Mouse (Mus musculus) midbrain, embryonic 13.5 days (tissue): Measurements from ENCODE around the gene Tuba1a. TPM values are rescaled to one million over a fixed set of nuclear protein-coding genes. Genes with fewer than 3 reads are reported as not detected.

ENCODE experiments used
- ATAC-seq: fragments of 200-750 bp; cut with Nextera tagmentation; 2 replicates; pipeline ENCODE4 v1.8.0; 2017; ENCODE audit warnings: mild to moderate bottlenecking, moderate TSS enrichment, moderate library complexity
- H3K27ac ChIP-seq: fragments of 300-500 bp; sonication (generic); 2 replicates; pipeline ENCODE4 v1.5.1; 2015; ENCODE audit warnings: inconsistent platforms, mild to moderate bottlenecking, moderate library complexity
- H3K27me3 ChIP-seq: fragments of 300-500 bp; sonication (generic); 2 replicates; pipeline ENCODE4 v1.6.1; 2015; ENCODE audit warnings: mild to moderate bottlenecking, inconsistent platforms
- H3K36me3 ChIP-seq: fragments of 300-500 bp; sonication (generic); 2 replicates; pipeline ENCODE4 v1.6.1; 2015; ENCODE audit warnings: mild to moderate bottlenecking, inconsistent platforms
- H3K4me1 ChIP-seq: fragments of 300-500 bp; sonication (generic); replicated peaks from 2 replicates; pipeline ENCODE4 v1.6.1; 2015; ENCODE audit warnings: inconsistent platforms
- H3K4me2 ChIP-seq: fragments of 300-500 bp; sonication (generic); replicated peaks from 2 replicates; pipeline ENCODE4 v1.6.1; 2015; ENCODE audit warnings: moderate library complexity, mild to moderate bottlenecking, inconsistent platforms
- H3K4me3 ChIP-seq: fragments of 300-500 bp; sonication (generic); replicated peaks from 2 replicates; pipeline ENCODE4 v1.5.1; 2015; ENCODE audit warnings: mild to moderate bottlenecking, inconsistent platforms
- H3K9ac ChIP-seq: fragments of 300-500 bp; sonication (generic); replicated peaks from 2 replicates; pipeline ENCODE4 v1.6.1; 2015; ENCODE audit warnings: mild to moderate bottlenecking, inconsistent platforms
- H3K9me3 ChIP-seq: fragments of 300-500 bp; sonication (generic); 2 replicates; pipeline ENCODE4 v1.6.1; 2016; ENCODE audit warnings: mild to moderate bottlenecking, inconsistent platforms
- WGBS: fragments of 180-500 bp; shearing (Covaris S2); methylation state at CpG from one replicate; pipeline ENCODE4 v1.1.7; 2015; 5-methylcytosine and 5-hydroxymethylcytosine counted together
- polyA plus RNA-seq: library from polyadenylated mRNA; unstranded; fragments of >200 nt; fragmentation: Nextera tagmentation; extraction: Ambion mirVana; gene quantifications from 2 replicates; pipeline ENCODE4 v1.2.1, GENCODE M21; 2015

The Tuba1a gene
- polyA plus RNA-seq, 1 experiment from 2014 or later, result 15,999 TPM

DNA sequence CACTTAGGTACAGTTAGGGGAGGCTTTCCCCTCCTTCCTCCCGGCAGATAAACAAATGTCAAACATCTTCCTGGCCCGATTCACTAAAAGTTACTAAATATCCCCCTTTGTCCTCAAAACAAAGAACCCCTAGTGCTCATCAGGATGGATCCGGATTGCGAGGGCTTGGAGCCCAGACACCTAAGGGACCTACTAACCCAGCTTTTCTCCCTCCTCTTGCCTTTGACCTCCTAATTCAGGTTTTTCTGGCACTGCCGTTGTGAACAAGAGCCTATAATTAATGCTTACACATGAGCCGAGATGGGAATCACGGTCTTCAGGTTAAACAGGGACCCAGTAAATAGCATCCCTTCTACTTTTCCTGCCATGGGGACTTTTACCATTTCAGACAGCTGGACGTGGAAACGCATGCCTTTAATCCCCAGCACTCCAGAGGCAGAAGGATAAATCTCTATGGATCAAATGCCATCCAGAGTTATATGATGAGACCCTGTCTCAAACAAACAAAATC is 38.1 kb upstream of the Tuba1a start:
- Histone ChIP-seq H3K9me3 (no peaks in the 10 kb centered on the region), H3K9ac (peak overlapping the region; percentile 71), H3K27me3 (no peaks in the 10 kb centered on the region), H3K4me1 (peaks cover 73% of the 10 kb centered on the region), H3K36me3 (0 out of 2 replicates have a peak, but pooled peaks cover 4% of the 10 kb centered on the region), H3K27ac (peak overlapping the region; percentile 99), H3K4me3 (peak overlapping the region; percentile 41), H3K4me2 (peak overlapping the region; percentile 70)
- whole genome bisulfite sequencing, result 1% methylated on average over 9 of the region's 9 CpGs
- no peak for ATAC-seq

GRCm38 (mm10) chr15:98990669-98991539 is 37.4 kb upstream of the Tuba1a start:
- ATAC-seq, result no peak
- 0 out of 2 replicates have a peak, but pooled peaks cover 4% of the 10 kb centered on the region for H3K36me3 ChIP-seq
- H3K4me2 ChIP-seq, result peak overlapping the region; percentile 70
- H3K4me3 ChIP-seq, result peak overlapping the region; percentile 41
- H3K27ac ChIP-seq, result peak overlapping the region; percentile 99
- H3K27me3 ChIP-seq, result no peaks in the 10 kb centered on the region
- H3K9me3 ChIP-seq, result no peaks in the 10 kb centered on the region
- H3K9ac ChIP-seq, result peak overlapping the region; percentile 71
- 6% methylated on average over 15 of the region's 15 CpGs for WGBS
- peaks cover 77% of the 10 kb centered on the region for H3K4me1 ChIP-seq

GRCm38 (mm10) chr15:98989701-98990430 is 36.4 kb upstream of the Tuba1a start:
- H3K27ac ChIP-seq, result peak overlapping the region; percentile 99
- ATAC-seq, result no peak
- H3K27me3 ChIP-seq, result no peaks in the 10 kb centered on the region
- peak overlapping the region; percentile 41 for H3K4me3 ChIP-seq
- H3K4me2 ChIP-seq, result peak overlapping the region; percentile 70
- peak overlapping the region; percentile 71 for H3K9ac ChIP-seq
- WGBS, result 21% methylated on average over 11 of the region's 12 CpGs
- 0 out of 2 replicates have a peak, but pooled peaks cover 4% of the 10 kb centered on the region for H3K36me3 ChIP-seq
- H3K9me3 ChIP-seq, result no peaks in the 10 kb centered on the region
- H3K4me1 ChIP-seq, result peaks cover 84% of the 10 kb centered on the region

- no peak for ATAC-seq
- Histone ChIP-seq H3K4me3 (peak overlapping the region; percentile 49), H3K9ac (peak overlapping the region; percentile 94), H3K4me2 (peak overlapping the region; percentile 70), H3K27ac (peak overlapping the region; percentile 99), H3K36me3 (0 out of 2 replicates have a peak, but pooled peaks cover 4% of the 10 kb centered on the region), H3K4me1 (peaks cover 82% of the 10 kb centered on the region), H3K9me3 (no peaks in the 10 kb centered on the region), H3K27me3 (no peaks in the 10 kb centered on the region)
- 36% methylated on average over 3 of the region's 3 CpGs for WGBS
Measured at GRCm38 (mm10) chr15:98988787-98989186, 35.3 kb upstream of the Tuba1a start.

DNA sequence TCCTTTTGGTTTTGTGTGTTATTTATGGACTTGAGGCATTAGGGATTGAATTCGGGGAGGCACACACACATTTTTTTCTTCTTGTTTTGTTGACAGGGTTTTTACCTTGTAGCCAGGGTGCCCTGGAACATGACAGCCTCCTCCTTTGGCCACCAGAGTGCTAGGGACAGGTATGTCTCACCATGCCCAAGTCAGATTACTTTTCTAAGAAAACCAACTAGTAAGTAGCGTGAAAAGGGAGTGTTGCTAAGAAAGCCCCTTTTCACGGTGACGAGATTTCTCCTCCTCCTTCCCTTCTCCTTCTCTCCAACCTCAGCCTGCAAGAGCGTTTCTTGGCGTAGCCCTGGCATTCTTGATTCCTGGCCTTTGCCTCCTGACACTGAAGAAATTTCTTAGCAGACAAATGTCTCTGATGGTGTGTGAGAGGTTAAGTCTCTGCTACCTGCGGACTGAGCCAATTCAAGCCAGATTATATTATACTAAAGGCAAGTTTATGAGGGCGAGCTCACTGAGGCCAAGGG is 34.2 kb upstream of the Tuba1a start:
- Histone ChIP-seq H3K27me3 (no peaks in the 10 kb centered on the region), H3K4me1 (peaks cover 86% of the 10 kb centered on the region), H3K9ac (peak overlapping the region; percentile 94), H3K36me3 (0 out of 2 replicates have a peak, but pooled peaks cover 4% of the 10 kb centered on the region), H3K9me3 (no peaks in the 10 kb centered on the region), H3K27ac (peak overlapping the region; percentile 99), H3K4me2 (peak overlapping the region; percentile 70), H3K4me3 (peak overlapping the region; percentile 49)
- ATAC-seq, result no peak
- 18% methylated on average over 8 of the region's 8 CpGs for WGBS

GRCm38 (mm10) chr15:98987077-98987630 is 33.7 kb upstream of the Tuba1a start:
- peak overlapping the region; percentile 70 for H3K4me2 ChIP-seq
- no peaks in the 10 kb centered on the region for H3K27me3 ChIP-seq
- H3K9me3 ChIP-seq, result no peaks in the 10 kb centered on the region
- peaks cover 86% of the 10 kb centered on the region for H3K4me1 ChIP-seq
- peak overlapping the region; percentile 49 for H3K4me3 ChIP-seq
- peak; percentile 25; the same call in 1 of the 2 replicates for ATAC-seq
- peak overlapping the region; percentile 94 for H3K9ac ChIP-seq
- H3K36me3 ChIP-seq, result 0 out of 2 replicates have a peak, but pooled peaks cover 4% of the 10 kb centered on the region
- peak overlapping the region; percentile 99 for H3K27ac ChIP-seq
- WGBS, result 0% methylated on average over 7 of the region's 7 CpGs

- ATAC-seq, result no peak
- peak overlapping the region; percentile 49 for H3K4me3 ChIP-seq
Measured at GRCm38 (mm10) chr15:98985982-98986715, 32.6 kb upstream of the Tuba1a start.

GRCm38 (mm10) chr15:98985240-98985981 is 31.9 kb upstream of the Tuba1a start:
- Histone ChIP-seq H3K27me3 (no peaks in the 10 kb centered on the region), H3K27ac (peak overlapping the region; percentile 99), H3K9ac (peak overlapping the region; percentile 94), H3K4me2 (peak overlapping the region; percentile 70), H3K36me3 (0 out of 2 replicates have a peak, but pooled peaks cover 4% of the 10 kb centered on the region), H3K9me3 (no peaks in the 10 kb centered on the region), H3K4me3 (peak overlapping the region; percentile 49), H3K4me1 (peaks cover 84% of the 10 kb centered on the region)
- 1% methylated on average over 29 of the region's 29 CpGs for WGBS
- peak; percentile 68 for ATAC-seq

More at GRCm38 (mm10) chr15:98985982-98986715, 32.6 kb upstream of the Tuba1a start:
- Histone ChIP-seq H3K27me3 (no peaks in the 10 kb centered on the region), H3K4me1 (peaks cover 86% of the 10 kb centered on the region), H3K36me3 (0 out of 2 replicates have a peak, but pooled peaks cover 4% of the 10 kb centered on the region), H3K9ac (peak overlapping the region; percentile 94), H3K9me3 (no peaks in the 10 kb centered on the region), H3K27ac (peak overlapping the region; percentile 99), H3K4me2 (peak overlapping the region; percentile 70)
- WGBS, result 10% methylated on average over 12 of the region's 12 CpGs

- Histone ChIP-seq H3K36me3 (0 out of 2 replicates have a peak, but pooled peaks cover 4% of the 10 kb centered on the region), H3K27ac (peak overlapping the region; percentile 99), H3K4me3 (peak overlapping the region; percentile 49), H3K27me3 (no peaks in the 10 kb centered on the region), H3K9me3 (no peaks in the 10 kb centered on the region), H3K4me1 (peaks cover 84% of the 10 kb centered on the region), H3K9ac (peak overlapping the region; percentile 94), H3K4me2 (peak overlapping the region; percentile 70)
- no peak for ATAC-seq
- 8% methylated on average over 6 of the region's 6 CpGs for WGBS
Measured at GRCm38 (mm10) chr15:98984681-98985080, 31.2 kb upstream of the Tuba1a start.

GRCm38 (mm10) chr15:98983431-98984081 is 30.1 kb upstream of the Tuba1a start:
- peak overlapping the region; percentile 49 for H3K4me3 ChIP-seq

More at GRCm38 (mm10) chr15:98983431-98984081, 30.1 kb upstream of the Tuba1a start:
- 6% methylated on average over 16 of the region's 16 CpGs for WGBS
- H3K27ac ChIP-seq, result peak overlapping the region; percentile 99
- peak; percentile 74 for ATAC-seq
- H3K27me3 ChIP-seq, result no peaks in the 10 kb centered on the region
- H3K9ac ChIP-seq, result peak overlapping the region; percentile 94
- peaks cover 83% of the 10 kb centered on the region for H3K4me1 ChIP-seq
- no peaks in the 10 kb centered on the region for H3K36me3 ChIP-seq
- H3K4me2 ChIP-seq, result peak overlapping the region; percentile 70
- H3K9me3 ChIP-seq, result no peaks in the 10 kb centered on the region
